Mouse (Mus musculus) midbrain, embryonic 10.5 days (tissue): Measurements from ENCODE around the gene Zfp280b. TPM values are rescaled to one million over a fixed set of nuclear protein-coding genes. Genes with fewer than 3 reads are reported as not detected.

ENCODE experiments used
- microRNA-seq: library from miRNA; unstranded; fragments of <30 nt; microRNA quantifications from one replicate; pipeline ENCODE4, GENCODE M21; 2017
- polyA plus RNA-seq: library from polyadenylated mRNA; unstranded; fragments of >200 nt; fragmentation: Nextera tagmentation; extraction: Ambion mirVana; gene quantifications from 2 replicates; pipeline ENCODE4 v1.2.1, GENCODE M21; 2016

The Zfp280b gene
- polyA plus RNA-seq, 1 experiment from 2014 or later = 39.0 TPM

Small RNA genes within 50 kb of the gene (microRNA-seq; reads per million reads assigned to microRNA genes)
- not detected for gene Mir6409

Other genes with a start within 250 kb of the Zfp280b start
- 3.0 and 4.7 TPM in 2 replicates for gene Gstt1, start 234.1 kb upstream of the Zfp280b start, polyA plus RNA-seq
- not detected in 2 replicates for gene Gstt4, start 210.1 kb upstream of the Zfp280b start, polyA plus RNA-seq
- 7.6 and 8.3 TPM in 2 replicates for gene Gstt2, start 195.2 kb upstream of the Zfp280b start, polyA plus RNA-seq
- 2,515 and 3,289 TPM in 2 replicates for gene Mif, start 172.4 kb upstream of the Zfp280b start, polyA plus RNA-seq
- gene Derl3, start 139.2 kb upstream of the Zfp280b start, polyA plus RNA-seq = 1.4 and 1.8 TPM in 2 replicates
- gene Smarcb1, start 111.0 kb upstream of the Zfp280b start, polyA plus RNA-seq = 294 and 296 TPM in 2 replicates
- gene Chchd10, start 99.5 kb upstream of the Zfp280b start, polyA plus RNA-seq = 6.9 and 7.5 TPM in 2 replicates
- gene Mmp11, start 96.2 kb upstream of the Zfp280b start, polyA plus RNA-seq = 23.7 and 38.2 TPM in 2 replicates
- 0.52 and 0.58 TPM in 2 replicates for gene Gm867, start 92.0 kb upstream of the Zfp280b start, polyA plus RNA-seq
- gene Vpreb3, start 89.6 kb upstream of the Zfp280b start, polyA plus RNA-seq = 0.24 and 0.39 TPM in 2 replicates
- 0.09 and 0.10 TPM in 2 replicates for gene Gm5134, start 78.1 kb upstream of the Zfp280b start, polyA plus RNA-seq
- not detected in 2 replicates for gene Slc5a4b, start 78.3 kb downstream of the Zfp280b start, polyA plus RNA-seq
- not detected in 2 replicates for gene Slc5a4a, start 114.8 kb downstream of the Zfp280b start, polyA plus RNA-seq
- 72.6 and 94.9 TPM in 2 replicates for gene Prmt2, start 205.2 kb downstream of the Zfp280b start, polyA plus RNA-seq
- gene S100b, start 221.2 kb downstream of the Zfp280b start, polyA plus RNA-seq = not detected in 2 replicates